Mouse (Mus musculus) brain, embryonic 14.5 days (tissue): ENCODE results near the gene Ston2.

Experiments
- CTCF ChIP-seq: fragments of 200-500 bp; IDR thresholded peaks from 2 replicates; pipeline ENCODE4 v1.5.1; 2012; ENCODE audit warnings: inconsistent platforms, mild to moderate bottlenecking, moderate library complexity, borderline replicate concordance; ENCODE audit not compliant: insufficient read depth, insufficient read length; ENCODE audit errors: extremely low read depth
- POLR2A ChIP-seq: fragments of 200-500 bp; IDR thresholded peaks from 2 replicates; pipeline ENCODE4 v1.6.1; 2012; ENCODE audit warnings: mild to moderate bottlenecking, inconsistent platforms, borderline replicate concordance; ENCODE audit not compliant: poor library complexity, insufficient read depth, insufficient read length, severe bottlenecking; ENCODE audit errors: extremely low read depth

- TF ChIP-seq CTCF (no peak), POLR2A (no peak)
These were observed 92.0 kb downstream of the Ston2 start for GRCm38 (mm10) chr12:91696231-91696630.
